Mouse (Mus musculus): ENCODE measurements around the gene Tmem52.
"Not testable (repeated sequence)": the region's sequence is repeated elsewhere in the genome, so short reads cannot be mapped to it uniquely, and the experiment has no call there.

Tmem52 gene

GRCm38 (mm10) chr4:155468952-155469351 lies at the start of gene Tmem52:
TSS of gene Tmem52 (plus strand) at chr4:155469114.
- no peak for DNase-seq (ENCODE audit: low spot score)

- no peak for DNase-seq (ENCODE audit: low spot score)
Observed at GRCm38 (mm10) chr4:155420137-155420536, 48.8 kb upstream of the Tmem52 start.

GRCm38 (mm10) chr4:155421412-155422370 lies 47.2 kb upstream of the Tmem52 start:
- DNase-seq (ENCODE audit: low spot score) = not testable (repeated sequence)

GRCm38 (mm10) chr4:155423988-155424387 lies 44.9 kb upstream of the Tmem52 start:
- DNase-seq (ENCODE audit: low spot score) = no peak

- no peak for DNase-seq (ENCODE audit: low spot score)
Observed at GRCm38 (mm10) chr4:155426272-155426671, 42.6 kb upstream of the Tmem52 start.

- no peak for DNase-seq (ENCODE audit: low spot score)
Observed at GRCm38 (mm10) chr4:155428442-155428841, 40.5 kb upstream of the Tmem52 start.

GRCm38 (mm10) chr4:155429202-155429601 lies 39.7 kb upstream of the Tmem52 start:
- no peak for DNase-seq (ENCODE audit: low spot score)

GRCm38 (mm10) chr4:155432358-155432757 lies 36.6 kb upstream of the Tmem52 start:
- DNase-seq (ENCODE audit: low spot score) = no peak

- DNase-seq (ENCODE audit: low spot score) = peak; percentile 10
Observed at GRCm38 (mm10) chr4:155433993-155434392, 34.9 kb upstream of the Tmem52 start.

GRCm38 (mm10) chr4:155442808-155443207 lies 26.1 kb upstream of the Tmem52 start:
- no peak for DNase-seq (ENCODE audit: low spot score)

- DNase-seq (ENCODE audit: low spot score) = no peak
Observed at GRCm38 (mm10) chr4:155451597-155451996, 17.3 kb upstream of the Tmem52 start.

GRCm38 (mm10) chr4:155458575-155458974 lies 10.3 kb upstream of the Tmem52 start:
- DNase-seq (ENCODE audit: low spot score) = no peak

- DNase-seq (ENCODE audit: low spot score) = no peak
Observed at GRCm38 (mm10) chr4:155463050-155463449, 5.9 kb upstream of the Tmem52 start.

- peak; percentile 29 for DNase-seq (ENCODE audit: low spot score)
Observed at GRCm38 (mm10) chr4:155463611-155464010, 5.3 kb upstream of the Tmem52 start.

- DNase-seq (ENCODE audit: low spot score) = no peak
Observed at GRCm38 (mm10) chr4:155464061-155464460, 4.9 kb upstream of the Tmem52 start.

GRCm38 (mm10) chr4:155465607-155466006 lies 3.3 kb upstream of the Tmem52 start:
- DNase-seq (ENCODE audit: low spot score) = no peak

- DNase-seq (ENCODE audit: low spot score) = no peak
Observed at GRCm38 (mm10) chr4:155466080-155466479, 2.8 kb upstream of the Tmem52 start.

- DNase-seq (ENCODE audit: low spot score) = no peak
Observed at GRCm38 (mm10) chr4:155467237-155468010, 1.5 kb upstream of the Tmem52 start.

GRCm38 (mm10) chr4:155469590-155470262 lies 812 bp downstream of the Tmem52 start:
- DNase-seq (ENCODE audit: low spot score) = peak; percentile 79

GRCm38 (mm10) chr4:155470263-155470953 lies 1.5 kb downstream of the Tmem52 start:
- DNase-seq (ENCODE audit: low spot score) = no peak

GRCm38 (mm10) chr4:155470997-155471396 lies 2.1 kb downstream of the Tmem52 start:
- no peak for DNase-seq (ENCODE audit: low spot score)

- no peak for DNase-seq (ENCODE audit: low spot score)
Observed at GRCm38 (mm10) chr4:155471406-155471805, 2.5 kb downstream of the Tmem52 start.

Measured in adipocyte (in vitro differentiated cells).